Mouse (Mus musculus) heart, embryonic 12.5 days (tissue): ENCODE measurements around the gene Eml2. TPM values are rescaled to one million over a fixed set of nuclear protein-coding genes. Genes with fewer than 3 reads are reported as not detected.

Experiments used
- ATAC-seq: fragments of 200-750 bp; cut with Nextera tagmentation; 2 replicates; pipeline ENCODE4 v1.8.0; 2017; ENCODE audit warnings: moderate TSS enrichment, moderate library complexity; ENCODE audit not compliant: insufficient number of reproducible peaks, low FRiP score
- H3K27ac ChIP-seq: fragments of 300-500 bp; sonication (generic); 2 replicates; pipeline ENCODE4 v1.5.1; 2016; ENCODE audit warnings: mild to moderate bottlenecking, moderate library complexity; ENCODE audit not compliant: poor library complexity, severe bottlenecking
- H3K27me3 ChIP-seq: fragments of 300-500 bp; sonication (generic); replicated peaks from 2 replicates; pipeline ENCODE4 v1.6.1; 2016; ENCODE audit warnings: mild to moderate bottlenecking, moderate library complexity
- H3K36me3 ChIP-seq: fragments of 300-500 bp; sonication (generic); 2 replicates; pipeline ENCODE4 v1.6.1; 2016; ENCODE audit warnings: mild to moderate bottlenecking, moderate library complexity
- H3K4me1 ChIP-seq: fragments of 300-500 bp; sonication (generic); replicated peaks from 2 replicates; pipeline ENCODE4 v1.6.1; 2016; ENCODE audit warnings: mild to moderate bottlenecking
- H3K4me2 ChIP-seq: fragments of 300-500 bp; sonication (generic); 2 replicates; pipeline ENCODE4 v1.6.1; 2016; ENCODE audit warnings: mild to moderate bottlenecking, moderate library complexity
- H3K4me3 ChIP-seq: fragments of 300-500 bp; sonication (generic); 2 replicates; pipeline ENCODE4 v1.5.1; 2016; ENCODE audit warnings: mild to moderate bottlenecking
- H3K9ac ChIP-seq: fragments of 300-500 bp; sonication (generic); 2 replicates; pipeline ENCODE4 v1.6.1; 2016; ENCODE audit warnings: mild to moderate bottlenecking, moderate library complexity
- H3K9me3 ChIP-seq: fragments of 300-500 bp; sonication (generic); replicated peaks from 2 replicates; pipeline ENCODE4 v1.6.1; 2016; ENCODE audit warnings: mild to moderate bottlenecking, moderate library complexity
- WGBS: fragments of 180-500 bp; shearing (Covaris S2); methylation state at CpG from one replicate; pipeline ENCODE4 v1.1.7; 2016; 5-methylcytosine and 5-hydroxymethylcytosine counted together
- polyA plus RNA-seq: library from polyadenylated mRNA; unstranded; fragments of >200 nt; fragmentation: Nextera tagmentation; extraction: Ambion mirVana; gene quantifications from 2 replicates; pipeline ENCODE4 v1.2.1, GENCODE M21; 2016

Gene Eml2
- polyA plus RNA-seq, 1 experiment from 2014 or later = 18.2 TPM

DNA sequence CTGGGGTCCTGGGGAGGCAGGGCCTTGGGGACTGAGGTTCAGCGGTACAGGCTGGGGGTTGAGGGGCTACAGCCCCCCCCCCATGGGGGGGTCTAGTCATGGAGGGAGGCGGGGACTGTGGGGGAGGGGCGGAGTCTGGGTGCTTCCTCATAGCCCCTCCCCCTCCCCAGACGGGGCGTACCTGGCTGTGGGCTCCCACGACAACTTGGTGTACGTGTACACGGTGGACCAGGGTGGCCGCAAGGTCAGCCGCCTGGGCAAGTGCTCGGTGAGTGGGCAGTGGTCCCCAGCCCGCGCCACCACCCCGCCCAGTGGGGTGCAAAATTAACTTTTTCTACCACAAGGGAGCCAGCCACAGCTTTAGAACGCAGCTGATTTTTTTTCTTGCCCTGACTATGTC lies 25.4 kb downstream of the Eml2 start:
- no peak overlapping the region for H3K4me2 ChIP-seq
- no peaks in the 10 kb centered on the region for H3K9me3 ChIP-seq
- 0 out of 2 replicates have a peak, but pooled peaks have one; percentile 31 for ATAC-seq
- no peak overlapping the region for H3K4me3 ChIP-seq
- peaks cover 67% of the 10 kb centered on the region for H3K36me3 ChIP-seq
- H3K27me3 ChIP-seq = no peaks in the 10 kb centered on the region
- H3K9ac ChIP-seq = no peak overlapping the region
- no peak overlapping the region for H3K27ac ChIP-seq
- WGBS = 61% methylated on average over 13 of the region's 15 CpGs
- no peaks in the 10 kb centered on the region for H3K4me1 ChIP-seq

DNA sequence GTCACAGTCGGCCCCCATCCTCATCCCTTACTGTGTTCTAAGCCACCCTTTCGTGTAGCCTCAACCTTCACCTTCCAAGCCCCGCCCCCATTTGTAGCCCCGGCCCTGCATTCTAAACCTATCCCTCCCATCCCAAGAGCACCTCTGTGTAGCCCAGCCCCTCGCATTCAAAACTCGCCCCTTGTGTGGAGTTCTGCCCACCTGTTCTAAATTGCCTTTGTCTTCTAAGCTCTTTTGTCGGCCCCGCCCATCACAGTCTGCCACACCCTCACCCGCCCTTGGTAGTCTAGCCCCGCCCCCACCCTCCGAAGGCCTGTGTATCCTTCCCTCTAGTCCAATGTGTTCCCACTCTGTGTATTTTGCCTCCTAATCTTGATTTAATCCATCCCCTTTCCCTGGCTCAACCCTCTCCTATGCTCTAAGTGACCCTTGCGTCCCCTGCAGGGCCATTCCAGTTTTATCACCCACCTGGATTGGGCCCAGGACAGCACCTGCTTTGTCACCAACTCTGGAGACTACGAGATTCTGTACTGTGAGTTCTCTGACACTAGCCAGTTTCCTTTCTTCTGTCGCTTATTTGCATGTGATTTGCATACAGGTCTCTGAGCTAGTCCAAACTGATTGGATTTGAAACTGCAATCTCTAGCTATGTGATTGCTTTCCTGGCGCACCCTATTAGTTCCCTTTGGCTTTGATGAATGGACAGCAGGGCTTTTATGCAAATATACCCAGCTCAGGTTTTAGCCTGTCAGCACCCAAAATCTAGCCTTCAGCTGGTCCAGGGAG lies 26.0 kb downstream of the Eml2 start:
- ATAC-seq = peak; percentile 42; the same call in 1 of the 2 replicates
- H3K4me2 ChIP-seq = no peak overlapping the region
- no peak overlapping the region for H3K27ac ChIP-seq
- no peak overlapping the region for H3K9ac ChIP-seq
- H3K4me3 ChIP-seq = no peak overlapping the region
- H3K9me3 ChIP-seq = no peaks in the 10 kb centered on the region
- H3K36me3 ChIP-seq = peaks cover 61% of the 10 kb centered on the region
- no peaks in the 10 kb centered on the region for H3K27me3 ChIP-seq
- H3K4me1 ChIP-seq = no peaks in the 10 kb centered on the region
- WGBS = 66% methylated on average over 15 of the region's 15 CpGs

- Histone ChIP-seq H3K4me1 (peaks cover 14% of the 10 kb centered on the region), H3K9ac (no peak overlapping the region), H3K4me3 (no peak overlapping the region), H3K27me3 (0 out of 2 replicates have a peak, but pooled peaks cover 7% of the 10 kb centered on the region), H3K27ac (no peak overlapping the region), H3K9me3 (peaks cover 3% of the 10 kb centered on the region; the same call in 1 of the 2 replicates), H3K36me3 (peaks cover 24% of the 10 kb centered on the region), H3K4me2 (no peak overlapping the region)
- WGBS = 74% methylated on average over 13 of the region's 13 CpGs
- ATAC-seq = 0 out of 2 replicates have a peak, but pooled peaks have one; percentile 19
These were observed 32.1 kb downstream of the Eml2 start for GRCm38 (mm10) chr7:19208201-19208910.

DNA sequence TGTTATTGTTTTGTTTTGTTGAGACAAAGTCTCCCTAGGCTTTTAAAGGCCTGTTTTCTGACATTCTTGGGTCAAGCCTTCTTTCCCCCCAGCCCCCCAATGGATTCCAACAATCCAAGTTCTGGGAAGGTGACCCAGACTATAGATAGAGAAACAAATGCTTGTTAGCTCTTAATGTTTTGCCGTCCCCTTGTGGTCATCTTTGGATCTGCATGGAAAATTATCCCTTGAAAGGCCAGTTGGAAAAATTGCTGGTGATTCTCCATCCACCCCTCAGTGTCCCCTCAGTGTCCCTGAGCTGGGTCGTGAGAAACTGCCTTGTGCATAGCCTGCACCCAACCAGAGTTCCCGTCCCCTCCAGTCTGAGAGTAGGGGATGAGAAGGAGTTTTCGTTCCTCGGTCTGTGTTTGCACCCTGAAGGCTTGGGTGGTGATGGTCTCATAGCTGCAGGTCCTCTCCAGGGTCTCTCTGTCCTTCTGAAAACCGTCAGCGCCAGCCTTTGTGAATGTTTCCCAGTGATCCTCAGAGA lies 32.8 kb downstream of the Eml2 start:
- H3K27me3 ChIP-seq = 0 out of 2 replicates have a peak, but pooled peaks cover 12% of the 10 kb centered on the region
- WGBS = 48% methylated on average over 7 of the region's 7 CpGs
- peaks cover 14% of the 10 kb centered on the region for H3K4me1 ChIP-seq
- no peak overlapping the region for H3K4me2 ChIP-seq
- peaks cover 3% of the 10 kb centered on the region; the same call in 1 of the 2 replicates for H3K9me3 ChIP-seq
- no peak overlapping the region for H3K27ac ChIP-seq
- H3K4me3 ChIP-seq = no peak overlapping the region
- ATAC-seq = no peak
- peaks cover 20% of the 10 kb centered on the region for H3K36me3 ChIP-seq
- H3K9ac ChIP-seq = no peak overlapping the region

- H3K27ac ChIP-seq = no peak overlapping the region
- no peak overlapping the region for H3K9ac ChIP-seq
- no peak overlapping the region for H3K4me2 ChIP-seq
- no peak overlapping the region for H3K4me3 ChIP-seq
- 86% methylated on average over 4 of the region's 4 CpGs for WGBS
- peaks cover 15% of the 10 kb centered on the region for H3K36me3 ChIP-seq
- no peak for ATAC-seq
- H3K27me3 ChIP-seq = 0 out of 2 replicates have a peak, but pooled peaks cover 12% of the 10 kb centered on the region
- peaks cover 3% of the 10 kb centered on the region; the same call in 1 of the 2 replicates for H3K9me3 ChIP-seq
- H3K4me1 ChIP-seq = peaks cover 14% of the 10 kb centered on the region
These were observed 33.3 kb downstream of the Eml2 start for GRCm38 (mm10) chr7:19209494-19209893.

- Histone ChIP-seq H3K27ac (no peak overlapping the region), H3K4me3 (no peak overlapping the region), H3K9me3 (peaks cover 3% of the 10 kb centered on the region; the same call in 1 of the 2 replicates), H3K27me3 (0 out of 2 replicates have a peak, but pooled peaks cover 12% of the 10 kb centered on the region), H3K9ac (no peak overlapping the region), H3K4me1 (peaks cover 14% of the 10 kb centered on the region), H3K36me3 (peaks cover 11% of the 10 kb centered on the region), H3K4me2 (no peak overlapping the region)
- ATAC-seq = no peak
- 82% methylated on average over 5 of the region's 5 CpGs for WGBS
These were observed 33.8 kb downstream of the Eml2 start for GRCm38 (mm10) chr7:19210010-19210409.

DNA sequence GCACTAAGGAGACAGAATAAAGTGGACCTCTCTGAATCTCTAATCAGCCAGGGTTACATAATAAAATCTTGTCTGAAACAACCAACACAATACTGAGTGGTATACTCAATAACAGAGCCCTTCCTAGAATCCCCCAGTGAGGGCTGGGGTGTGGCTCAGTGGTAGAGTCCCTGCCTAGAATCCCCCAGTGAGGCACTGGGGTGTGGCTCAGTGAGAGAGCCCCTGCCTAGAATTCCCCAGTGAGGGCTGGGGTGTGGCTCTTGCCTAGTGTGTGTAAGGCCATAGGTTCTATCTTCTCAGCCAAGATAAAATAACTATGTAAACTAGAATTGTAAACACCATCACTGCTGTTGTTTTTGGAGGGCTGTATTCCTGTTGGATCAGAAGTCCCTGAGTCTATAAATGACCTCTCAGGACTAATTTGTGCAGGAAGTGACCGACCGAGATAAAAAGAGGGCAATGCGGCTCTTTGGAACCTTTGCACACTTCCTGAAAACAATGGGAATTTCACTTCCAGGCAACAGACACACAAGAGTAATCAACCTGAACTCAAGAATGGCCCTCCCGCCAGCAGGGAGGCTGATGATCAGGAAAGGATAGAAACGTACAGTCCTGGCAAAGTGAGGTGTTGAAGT lies 34.9 kb downstream of the Eml2 start:
- H3K9ac ChIP-seq = no peak overlapping the region

GRCm38 (mm10) chr7:19211996-19212755 lies 36.0 kb downstream of the Eml2 start, which contains the start of gene Gpr4:
Gpr4 (plus strand) TSS chr7:19212538.
- Histone ChIP-seq H3K27ac (no peak within 1 kb of the TSS), H3K4me1 (peaks cover 14% of the 10 kb centered on the region)
- WGBS = 3% methylated on average over 28 of the region's 30 CpGs

More for the DNA sequence above, 34.9 kb downstream of the Eml2 start:
- Histone ChIP-seq H3K9me3 (peaks cover 3% of the 10 kb centered on the region; the same call in 1 of the 2 replicates), H3K4me3 (no peak overlapping the region), H3K4me1 (peaks cover 14% of the 10 kb centered on the region), H3K27ac (no peak overlapping the region), H3K4me2 (no peak overlapping the region), H3K27me3 (0 out of 2 replicates have a peak, but pooled peaks cover 12% of the 10 kb centered on the region), H3K36me3 (no peaks in the 10 kb centered on the region)
- WGBS = 57% methylated on average over 5 of the region's 5 CpGs
- ATAC-seq = no peak

DNA sequence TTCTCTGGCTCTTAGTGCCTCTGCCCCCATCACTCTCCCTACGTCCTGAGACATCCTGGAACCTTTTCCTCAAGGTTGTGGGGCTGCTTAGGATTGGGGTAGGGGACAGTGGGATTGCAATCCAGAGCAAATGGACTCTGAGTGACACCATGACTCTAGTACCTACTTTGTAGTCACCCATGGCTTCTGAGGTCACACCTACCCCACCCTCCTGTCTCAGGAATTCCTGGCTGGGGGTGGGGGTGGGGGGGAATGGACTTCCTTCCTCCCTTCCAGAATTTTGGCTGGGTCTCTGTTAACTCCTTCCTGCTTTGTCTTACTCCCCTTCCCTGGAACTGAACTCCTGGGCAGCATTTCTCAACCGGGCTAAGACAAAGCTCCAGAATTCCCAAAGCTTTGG lies 37.2 kb downstream of the Eml2 start:
- H3K4me1 ChIP-seq = peaks cover 14% of the 10 kb centered on the region
- H3K27me3 ChIP-seq = 0 out of 2 replicates have a peak, but pooled peaks cover 12% of the 10 kb centered on the region
- no peak overlapping the region for H3K4me3 ChIP-seq
- H3K27ac ChIP-seq = no peak overlapping the region
- H3K4me2 ChIP-seq = peak overlapping the region; percentile 93; the same call in 1 of the 2 replicates
- no peak overlapping the region for H3K9ac ChIP-seq
- H3K36me3 ChIP-seq = no peaks in the 10 kb centered on the region
- WGBS = 44% methylated on average over 2 of the region's 2 CpGs
- ATAC-seq = no peak
- peaks cover 3% of the 10 kb centered on the region; the same call in 1 of the 2 replicates for H3K9me3 ChIP-seq

More at GRCm38 (mm10) chr7:19211996-19212755, 36.0 kb downstream of the Eml2 start, which contains the start of gene Gpr4:
- H3K4me2 ChIP-seq = peak within 1 kb of the TSS; percentile 93
- peaks cover 3% of the 10 kb centered on the region; the same call in 1 of the 2 replicates for H3K9me3 ChIP-seq
- H3K27me3 ChIP-seq = 0 out of 2 replicates have a peak, but pooled peaks cover 12% of the 10 kb centered on the region
- peak; percentile 77 for ATAC-seq
- H3K9ac ChIP-seq = peak within 1 kb of the TSS; percentile 68
- no peaks in the 10 kb centered on the region for H3K36me3 ChIP-seq
- peak within 1 kb of the TSS; percentile 58 for H3K4me3 ChIP-seq

- WGBS = 63% methylated on average over 7 of the region's 7 CpGs
- Histone ChIP-seq H3K4me2 (no peak overlapping the region), H3K4me3 (no peak overlapping the region), H3K9ac (no peak overlapping the region), H3K27me3 (0 out of 2 replicates have a peak, but pooled peaks cover 12% of the 10 kb centered on the region), H3K4me1 (peaks cover 14% of the 10 kb centered on the region), H3K36me3 (no peaks in the 10 kb centered on the region), H3K9me3 (peaks cover 3% of the 10 kb centered on the region; the same call in 1 of the 2 replicates), H3K27ac (no peak overlapping the region)
- ATAC-seq = no peak
These were observed 38.1 kb downstream of the Eml2 start for GRCm38 (mm10) chr7:19214369-19214768.
